Mouse (Mus musculus) ES-E14 (cell line): Measurements from ENCODE around the gene Unc13d. TPM values are rescaled to one million over a fixed set of nuclear protein-coding genes. Genes with fewer than 3 reads are reported as not detected.

Source experiments
- DNase-seq: peaks from one replicate; pipeline ENCODE4 v3.0.0-alpha.2; 2013; ENCODE audit warnings: low read depth, low spot score
- H3K27ac ChIP-seq: 2 replicates; pipeline ENCODE4 v1.5.1; 2012; ENCODE audit warnings: low read depth, mild to moderate bottlenecking, low read length, moderate library complexity, mixed read lengths; ENCODE audit not compliant: poor library complexity, insufficient read depth, severe bottlenecking
- H3K36me3 ChIP-seq: 2 replicates; pipeline ENCODE4 v1.6.1; 2012; ENCODE audit warnings: mild to moderate bottlenecking, low read length, moderate library complexity, mixed read lengths; ENCODE audit not compliant: control insufficient read depth, poor library complexity, insufficient read depth, severe bottlenecking
- H3K4me1 ChIP-seq, 2 experiments: fragments of 150-350 bp in 1 of 2; sonication (generic) in 1 of 2; 2 replicates each; pipeline ENCODE4 v1.6.1; 2012; ENCODE audit warnings: low read length in 2 of 2, mild to moderate bottlenecking in 1 of 2, mixed read lengths in 1 of 2; ENCODE audit not compliant: control insufficient read depth in 2 of 2, insufficient read depth in 2 of 2, poor library complexity in 1 of 2
- H3K4me3 ChIP-seq, 2 experiments: fragments of 150-350 bp in 1 of 2; sonication (generic) in 1 of 2; 2 replicates each; pipeline ENCODE4 v1.5.1; 2012; ENCODE audit warnings: low read length in 2 of 2, low read depth in 1 of 2, mild to moderate bottlenecking in 1 of 2, mixed read lengths in 1 of 2; ENCODE audit not compliant: insufficient read depth in 1 of 2, poor library complexity in 1 of 2, severe bottlenecking in 1 of 2
- H3K9ac ChIP-seq: 2 replicates; pipeline ENCODE4 v1.6.1; 2012; ENCODE audit warnings: low read depth, mild to moderate bottlenecking, low read length, mixed read lengths; ENCODE audit not compliant: poor library complexity, insufficient read depth, severe bottlenecking
- H3K9me3 ChIP-seq: fragments of 150-350 bp; sonication (generic); 2 replicates; pipeline ENCODE4 v1.6.1; 2012; ENCODE audit warnings: low read depth, mild to moderate bottlenecking, low read length; ENCODE audit not compliant: control insufficient read depth, insufficient read depth
- CHD2 ChIP-seq: IDR thresholded peaks from 2 replicates; pipeline ENCODE4 v1.6.1; 2014; ENCODE audit warnings: mild to moderate bottlenecking, low read depth, low read length, inconsistent platforms
- HCFC1 ChIP-seq: IDR thresholded peaks from 2 replicates; pipeline ENCODE4 v1.6.1; 2012; ENCODE audit warnings: low read length, inconsistent platforms, borderline replicate concordance; ENCODE audit not compliant: insufficient read depth
- MAFK ChIP-seq: IDR thresholded peaks from 2 replicates; pipeline ENCODE4 v1.6.1; 2014; ENCODE audit warnings: mild to moderate bottlenecking, low read depth, low read length, inconsistent platforms; ENCODE audit not compliant: insufficient read depth
- ZC3H11A ChIP-seq: IDR thresholded peaks from 2 replicates; pipeline ENCODE4 v1.6.1; 2012; ENCODE audit warnings: low read depth, mild to moderate bottlenecking, inconsistent platforms, low read length, borderline replicate concordance
- ZNF384 ChIP-seq: IDR thresholded peaks from 2 replicates; pipeline ENCODE4 v1.6.1; 2012; ENCODE audit warnings: low read depth, low read length, inconsistent platforms
- in situ Hi-C, 2 experiments: fragments of 600-800 bp; cut with MboI; formaldehyde crosslinking; loops; one replicate each; pipeline ENCODE4 v1.15.1; 2025; ENCODE audit warnings: low sequenced_read_pairs in 2 of 2, inconsistent platforms in 1 of 2; ENCODE audit not compliant: unreplicated experiment in 2 of 2
- total RNA-seq: library from RNA; depleted of rRNA; stranded (reverse); fragments of 300-350 nt; gene quantifications from 2 replicates; pipeline ENCODE4 v1.2.3, GENCODE M21; 2012

Gene Unc13d
- total RNA-seq, 1 experiment = 13.3 TPM

GRCm38 (mm10) chr11:116106154-116106962, 28.6 kb upstream of the Unc13d start:
- DNase-seq = no peak
- no peak overlapping the region for H3K27ac ChIP-seq
- H3K9ac ChIP-seq = peak overlapping the region; percentile 12; the same call in 1 of the 2 replicates
- in situ Hi-C loops = no loop called here
- no peaks in the 10 kb centered on the region for H3K9me3 ChIP-seq
- H3K36me3 ChIP-seq = no peaks in the 10 kb centered on the region
- H3K4me3 ChIP-seq = peak overlapping the region; percentile 11 to 30; a peak in 3 of 4 replicates
- TF ChIP-seq HCFC1 (no peak), ZC3H11A (no peak), MAFK (no peak), ZNF384 (no peak)
- H3K4me1 ChIP-seq = peaks cover 12 to 40% of the 10 kb centered on the region in 2 experiments

- TF ChIP-seq HCFC1 (no peak), ZC3H11A (no peak), CHD2 (no peak), ZNF384 (no peak), MAFK (no peak)
- Histone ChIP-seq H3K9me3 (no peaks in the 10 kb centered on the region), H3K9ac (no peak overlapping the region), H3K36me3 (no peaks in the 10 kb centered on the region), H3K27ac (no peak overlapping the region), H3K4me1 (peaks cover 14 to 40% of the 10 kb centered on the region in 2 experiments), H3K4me3 (no peak overlapping the region)
- in situ Hi-C loops = no loop called here
- DNase-seq = no peak
These were observed 27.3 kb upstream of the Unc13d start for GRCm38 (mm10) chr11:116105065-116105464.

- H3K4me3 ChIP-seq = no peak overlapping the region
- no peaks in the 10 kb centered on the region for H3K36me3 ChIP-seq
- TF ChIP-seq MAFK = 0 out of 2 replicates have a peak, but pooled peaks have one; percentile 2
- TF ChIP-seq ZNF384 = no peak
- H3K27ac ChIP-seq = peak overlapping the region; percentile 24; the same call in 1 of the 2 replicates
- DNase-seq = peak; percentile 69
- H3K9me3 ChIP-seq = no peaks in the 10 kb centered on the region
- H3K9ac ChIP-seq = no peak overlapping the region; the same call in 1 of the 2 replicates
- H3K4me1 ChIP-seq = peaks cover 13 to 39% of the 10 kb centered on the region in 2 experiments
- in situ Hi-C loops = no loop called here
These were observed 26.4 kb upstream of the Unc13d start for GRCm38 (mm10) chr11:116104006-116104646.

- peaks cover 13 to 36% of the 10 kb centered on the region in 2 experiments for H3K4me1 ChIP-seq
- H3K36me3 ChIP-seq = no peaks in the 10 kb centered on the region
- TF ChIP-seq HCFC1 (no peak), ZNF384 (no peak), CHD2 (no peak), MAFK (no peak), ZC3H11A (no peak)
- H3K27ac ChIP-seq = no peak overlapping the region
- no peak for DNase-seq
- in situ Hi-C loops = no loop called here
- no peaks in the 10 kb centered on the region for H3K9me3 ChIP-seq
- no peak overlapping the region for H3K9ac ChIP-seq
- H3K4me3 ChIP-seq = no peak overlapping the region
These were observed 25.8 kb upstream of the Unc13d start for GRCm38 (mm10) chr11:116103572-116103971.
